Mouse (Mus musculus) frontal cortex, postnatal 36 days (tissue): Measurements from ENCODE around the gene Icmt.
A peak's percentile ranks its signal among the peaks of the same experiment; 100 is the strongest.

ENCODE experiments used
- DNase-seq, 2 experiments: peaks; one replicate each; pipeline ENCODE4 v3.0.0; 2022; ENCODE audit warnings: low spot score in 2 of 2

The Icmt gene

GRCm38 (mm10) chr4:152338419-152339292 lies 41.6 kb downstream of the Icmt start, which contains the start of gene Chd5:
Chd5 (plus strand) TSS chr4:152338651.
- peak; percentile 64 to 73 for DNase-seq

DNA sequence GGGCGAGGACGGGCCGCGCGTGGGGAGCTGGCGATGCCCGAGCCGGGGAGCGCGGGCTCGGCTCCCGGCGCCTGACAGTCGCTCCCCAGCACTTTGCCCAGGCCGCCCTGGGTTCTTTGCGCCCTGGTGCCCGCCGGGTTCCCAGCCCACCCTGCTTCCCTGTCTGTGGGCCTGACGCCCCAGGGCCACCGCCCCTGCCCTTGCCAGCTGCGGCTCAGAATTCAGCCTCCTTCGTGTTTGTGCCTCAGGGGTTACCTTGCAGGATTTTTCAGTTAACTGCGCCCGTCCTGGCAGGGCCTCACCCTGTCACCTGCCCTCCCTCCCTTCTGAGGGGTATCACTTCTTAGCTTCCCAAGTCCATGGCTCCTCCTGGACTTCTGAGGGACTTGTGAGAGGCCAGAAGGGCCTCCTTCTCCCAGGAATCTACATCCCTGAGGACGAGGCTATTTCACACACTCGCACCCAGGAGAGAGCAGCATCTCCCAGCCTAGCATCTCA lies 42.3 kb downstream of the Icmt start:
- DNase-seq, result no peak

- no peak for DNase-seq
These were observed 43.7 kb downstream of the Icmt start for GRCm38 (mm10) chr4:152340584-152341284.

DNA sequence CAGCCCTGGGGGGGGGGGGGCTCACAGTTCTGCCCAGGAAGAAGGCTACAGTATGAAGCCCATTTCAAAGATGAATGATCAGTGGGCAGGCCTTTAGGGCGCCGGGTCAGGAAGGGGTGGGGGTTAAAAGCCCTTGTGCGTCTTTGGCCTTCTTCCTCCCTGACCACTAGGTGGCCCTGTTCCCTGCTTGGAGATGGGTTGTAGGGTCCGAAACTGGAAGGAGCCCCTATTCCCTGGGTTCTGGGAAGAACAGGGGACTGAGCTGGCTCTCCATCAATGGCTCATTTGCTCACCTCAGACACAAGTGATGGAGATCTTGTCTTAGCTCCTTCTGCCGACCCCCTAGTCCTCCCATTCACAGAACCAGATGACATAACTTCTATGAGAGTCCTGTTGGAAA lies 46.3 kb downstream of the Icmt start:
- DNase-seq, result no peak

DNA sequence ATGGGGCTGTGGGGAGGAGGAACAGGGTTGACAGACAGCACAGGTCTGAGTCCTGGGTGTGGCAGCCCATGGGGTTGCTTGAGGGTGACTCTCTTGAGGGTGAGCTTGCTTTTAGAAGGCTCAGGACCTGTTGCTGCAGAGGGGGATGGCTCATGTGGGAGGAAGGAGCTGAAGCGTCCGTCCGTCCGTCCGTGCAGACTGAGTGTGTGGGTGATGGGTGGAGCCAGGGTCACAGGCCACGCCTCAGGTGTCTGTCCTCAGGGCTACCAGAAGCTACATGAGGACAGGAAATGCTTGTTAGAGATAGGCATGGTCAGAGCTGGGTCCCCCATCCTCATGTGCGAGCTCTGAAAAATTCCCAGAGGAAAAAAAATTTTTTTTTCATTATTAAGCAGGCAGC lies 47.6 kb downstream of the Icmt start:
- DNase-seq, result no peak

- DNase-seq, result peak in 1 of 2 experiments; percentile 60
These were observed 48.3 kb downstream of the Icmt start for GRCm38 (mm10) chr4:152345120-152345889.

GRCm38 (mm10) chr4:152349837-152350381 lies 52.9 kb downstream of the Icmt start:
- peak; percentile 66 to 85 for DNase-seq

- DNase-seq, result peak in 1 of 2 experiments; percentile 56
These were observed 53.8 kb downstream of the Icmt start for GRCm38 (mm10) chr4:152350722-152351421.

DNA sequence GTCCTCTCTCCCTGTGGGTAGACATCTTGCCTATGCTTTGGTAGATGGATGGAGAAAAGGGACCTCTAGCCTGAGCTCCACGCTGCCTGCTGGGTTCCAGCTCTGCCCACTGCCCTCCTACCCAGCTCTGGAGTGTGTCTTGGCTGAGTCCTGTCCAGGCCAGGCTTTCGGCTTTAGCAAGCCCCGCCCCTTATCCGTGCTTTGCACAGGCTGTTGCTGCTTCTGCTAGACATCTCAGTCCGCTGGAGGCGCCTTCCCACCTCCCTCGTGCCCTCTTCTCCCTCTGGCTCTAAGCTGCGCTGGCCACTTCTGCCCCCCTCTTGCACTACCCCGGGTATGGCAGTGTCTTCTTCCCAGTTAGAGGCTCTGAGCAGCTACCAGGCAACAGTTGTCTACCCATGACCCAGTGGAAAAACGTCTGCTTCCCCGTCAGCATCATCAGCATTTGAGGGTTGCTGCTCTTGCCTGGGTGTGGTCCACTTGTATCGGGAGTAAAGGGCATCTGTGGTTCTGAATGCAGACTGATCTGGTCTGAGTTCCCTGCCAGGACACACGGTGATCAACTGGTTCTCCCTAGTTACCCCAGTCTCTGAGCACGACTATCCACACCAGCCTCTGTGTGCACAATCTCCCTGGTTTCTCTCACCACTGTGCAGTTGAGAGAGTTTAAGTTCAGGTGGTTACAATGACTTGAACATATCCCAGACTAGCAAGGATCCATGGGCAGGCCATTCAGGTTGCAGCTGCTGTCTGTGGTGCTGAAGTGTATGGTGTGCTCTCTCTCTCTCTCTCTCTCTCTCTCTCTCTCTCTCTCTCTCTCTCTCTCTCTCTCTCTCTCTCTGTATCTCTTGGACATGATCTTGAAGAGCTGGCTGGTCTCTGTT lies 54.6 kb downstream of the Icmt start:
- peak in 1 of 2 experiments; percentile 43 for DNase-seq

GRCm38 (mm10) chr4:152353886-152354637 lies 57.0 kb downstream of the Icmt start:
- DNase-seq, result no peak

DNA sequence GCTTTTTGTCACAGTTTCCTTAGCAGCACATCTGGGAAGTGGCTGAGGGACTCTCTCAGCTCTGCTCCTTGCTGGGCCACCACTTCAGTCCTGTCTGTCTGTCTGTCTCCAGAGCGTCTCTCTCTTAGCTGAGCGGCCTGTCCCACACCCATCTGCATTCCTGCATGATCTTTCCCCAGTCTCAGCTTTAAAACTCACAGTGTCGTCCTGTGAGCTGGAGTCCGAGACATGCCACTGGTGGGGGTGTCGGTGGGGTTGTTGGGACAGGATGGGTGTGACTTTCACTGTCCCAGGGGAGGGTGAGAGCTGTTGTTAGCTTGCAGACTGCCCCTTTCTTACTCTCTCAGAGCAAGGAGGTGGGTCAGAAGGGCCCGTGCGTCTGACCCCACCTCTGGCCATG lies 58.6 kb downstream of the Icmt start:
- no peak for DNase-seq
